Mouse (Mus musculus) T-helper 2 cell (primary cell): ENCODE measurements around the gene 1600014C23Rik.

Experiments used
- in situ Hi-C: fragments of 300-600 bp; cut with MboI, MseI; formaldehyde crosslinking; loops from one replicate; pipeline ENCODE4 v1.15.1; 2025; ENCODE audit warnings: high pct_unique_total_duplicates

Gene 1600014C23Rik

DNA sequence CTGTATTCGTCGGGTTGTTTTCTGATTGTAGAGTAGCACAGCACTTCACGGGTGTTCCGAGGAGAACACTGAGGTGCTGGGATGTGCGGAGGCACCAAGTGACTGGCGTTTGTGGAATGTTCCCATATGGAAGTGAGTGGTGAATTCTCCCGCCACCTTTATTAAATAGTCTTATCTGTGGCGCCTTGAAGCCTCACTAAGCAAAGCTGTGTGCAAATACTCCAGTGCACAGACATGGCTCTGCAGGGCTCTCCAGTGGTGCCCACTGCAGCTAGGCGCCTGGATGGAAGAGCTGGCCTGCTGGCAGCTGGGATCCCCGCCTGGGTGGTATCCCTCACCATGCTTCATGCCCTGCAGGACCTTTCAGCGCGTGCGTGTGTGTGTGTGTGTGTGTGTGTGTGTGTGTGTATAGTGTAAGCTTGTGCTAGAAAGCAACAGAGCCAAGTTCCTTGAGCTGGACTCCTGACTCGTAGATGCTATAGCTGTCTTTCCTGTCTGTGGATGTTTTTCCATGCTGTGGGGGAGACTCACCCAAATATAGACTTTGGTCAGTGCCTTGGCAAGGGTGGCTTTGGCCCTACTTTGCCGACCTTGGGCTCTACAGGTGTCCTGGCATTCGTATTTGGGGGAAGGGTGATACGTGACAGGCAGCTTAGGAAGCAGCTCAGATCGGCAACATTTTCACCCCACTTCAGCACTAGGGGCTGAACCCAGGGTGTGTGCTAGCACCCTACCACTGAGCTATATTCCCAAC lies 39.7 kb downstream of the 1600014C23Rik start:
- in situ Hi-C loops: no loop called here

DNA sequence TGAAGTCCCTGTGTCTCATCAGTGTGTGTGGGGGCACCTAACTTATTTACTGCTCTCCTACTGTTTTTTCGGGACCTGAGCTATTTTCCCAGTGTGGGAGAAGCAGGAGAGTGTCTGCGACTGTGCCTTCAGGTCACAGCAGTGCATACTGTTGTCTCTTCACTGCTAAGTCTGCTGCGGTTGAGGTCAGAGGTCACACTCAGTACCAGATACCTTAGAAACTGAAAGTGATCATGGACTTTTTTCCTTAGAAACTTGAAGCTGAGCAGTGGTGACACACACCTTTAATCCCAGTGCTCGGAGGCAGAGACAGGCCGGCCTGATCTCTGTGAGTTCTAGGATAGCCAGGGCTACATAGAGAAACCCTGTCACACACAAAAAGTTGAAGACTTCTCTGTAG lies 41.5 kb downstream of the 1600014C23Rik start:
- in situ Hi-C loops: no loop called here

DNA sequence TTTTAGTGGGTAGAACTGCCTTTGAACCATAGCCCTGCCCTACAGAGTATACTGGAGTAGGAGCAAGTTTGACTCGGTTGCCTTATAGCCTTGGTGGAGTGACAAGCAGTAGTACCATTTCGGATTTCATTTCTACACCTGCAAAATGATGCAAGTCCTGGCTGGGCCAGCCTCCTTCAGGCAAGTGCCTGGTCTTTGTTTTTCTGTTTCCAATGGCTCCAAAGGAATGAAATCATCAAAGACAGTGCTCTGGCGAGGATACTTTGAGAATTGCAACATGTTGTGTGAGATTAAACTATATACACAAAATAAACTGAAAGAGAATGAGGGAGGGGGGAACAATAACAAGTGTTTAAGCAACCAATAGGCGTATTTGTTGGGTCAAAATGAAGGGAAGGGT lies 43.6 kb downstream of the 1600014C23Rik start:
- in situ Hi-C loops: no loop called here

GRCm38 (mm10) chr17:45689120-45689519 lies 44.5 kb downstream of the 1600014C23Rik start:
- in situ Hi-C loops: loop anchor here (5.0 kb wide), 1 partner anchor 33 kb away; no protein-coding TSS in a partner anchor

DNA sequence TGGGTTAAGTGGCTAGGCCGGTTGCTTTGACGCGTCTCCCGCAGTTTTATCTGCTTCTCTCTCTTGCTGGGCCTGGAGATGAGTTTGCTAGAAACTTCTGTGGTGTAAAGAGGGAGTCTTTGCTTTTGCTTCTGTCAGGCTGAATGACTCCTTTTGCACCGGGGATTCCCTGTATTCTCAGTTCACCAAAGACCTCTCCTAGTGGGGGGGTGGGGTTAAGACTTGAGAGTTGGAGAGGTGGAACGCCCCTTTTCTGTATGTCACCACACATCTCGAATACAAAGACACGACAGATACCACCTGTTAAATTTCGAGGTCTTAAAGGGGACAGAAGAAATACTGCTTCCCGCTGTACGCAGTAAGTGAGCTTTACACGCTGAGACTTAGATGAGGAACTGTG lies 46.9 kb downstream of the 1600014C23Rik start, which contains the start of gene Tmem63b:
Gene Tmem63b (minus strand): TSS at position 190 of the 400 bp plus-strand sequence.
- in situ Hi-C loops: loop anchor here (5.0 kb wide), 1 partner anchor 36 kb away; no protein-coding TSS in a partner anchor

DNA sequence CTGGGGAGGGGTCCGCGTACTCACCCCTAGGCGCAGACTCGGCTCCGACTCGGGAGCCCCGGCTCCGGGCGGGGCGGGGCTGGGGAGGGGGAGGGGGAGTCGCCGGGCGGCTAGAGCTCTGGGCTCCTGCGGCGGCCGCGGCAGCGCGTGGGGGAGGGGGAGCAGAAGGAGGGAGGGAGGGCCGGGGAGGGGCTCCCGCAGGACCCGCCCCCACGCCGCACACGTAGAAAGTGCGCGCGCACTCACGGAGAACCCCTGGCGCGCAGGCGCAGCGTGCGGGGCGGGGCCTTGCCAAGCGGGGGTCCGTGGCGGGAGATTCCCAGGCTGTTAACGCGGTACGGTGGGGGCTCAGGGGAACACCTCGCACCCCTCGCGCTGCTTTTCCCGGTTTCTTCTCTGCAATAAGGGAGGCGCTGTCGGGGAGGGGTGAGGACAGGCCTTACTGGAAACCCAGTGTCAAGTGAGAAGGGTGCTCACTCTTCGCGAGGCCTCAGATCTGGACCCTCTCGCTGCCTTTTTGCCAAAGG lies 47.5 kb downstream of the 1600014C23Rik start, which contains the start of gene Mrpl14:
Gene Mrpl14 (plus strand): TSS at position 230 of the 527 bp plus-strand sequence.
- in situ Hi-C loops: loop anchor here (5.0 kb wide), 1 partner anchor 36 kb away; no protein-coding TSS in a partner anchor

DNA sequence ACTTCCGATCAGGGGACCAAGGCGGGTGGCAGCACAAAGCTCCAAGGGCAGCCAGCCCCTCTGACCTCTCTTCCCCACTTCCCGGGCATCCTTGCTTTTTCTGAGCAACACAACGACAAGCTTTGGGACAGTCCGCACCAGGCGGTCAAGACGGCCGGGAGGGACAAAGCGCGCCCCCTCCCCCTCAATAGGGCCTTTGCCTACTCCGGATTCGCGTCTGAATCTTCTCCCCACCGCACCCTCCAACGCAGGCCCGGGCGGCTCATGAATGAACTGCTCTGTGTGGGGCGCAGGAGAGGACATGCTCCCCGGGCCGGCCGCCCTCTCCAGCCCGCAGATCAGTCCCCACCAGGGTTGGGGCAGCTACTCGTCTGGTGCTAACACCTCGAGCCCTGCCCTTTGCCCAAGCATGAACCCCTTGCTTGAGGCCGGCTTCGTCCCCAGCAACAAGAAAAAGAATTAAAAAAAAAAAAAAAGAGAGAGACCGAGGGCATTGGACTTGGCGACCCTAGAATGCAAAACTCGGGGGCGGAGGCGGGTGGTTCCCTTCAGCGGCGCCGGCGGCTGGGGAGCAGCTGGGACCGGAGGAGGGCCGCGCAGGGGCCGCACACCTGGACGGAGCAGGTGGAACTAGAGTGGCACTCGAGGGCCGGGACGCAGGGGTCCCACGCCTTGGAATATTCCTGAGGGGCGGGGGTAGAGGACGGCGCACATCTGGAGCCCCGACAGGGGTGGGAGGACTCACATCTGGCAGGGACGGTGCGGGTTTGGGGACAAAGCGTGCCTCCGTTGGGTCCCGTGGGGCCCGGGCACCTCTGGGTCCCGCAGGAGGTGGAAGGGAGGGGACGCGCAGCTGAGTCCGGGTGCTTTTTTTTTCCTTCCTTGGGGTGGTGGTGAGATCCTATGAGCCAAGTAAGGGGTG lies 48.2 kb downstream of the 1600014C23Rik start:
- in situ Hi-C loops: loop anchor here (5.0 kb wide), 1 partner anchor 37 kb away; no protein-coding TSS in a partner anchor

DNA sequence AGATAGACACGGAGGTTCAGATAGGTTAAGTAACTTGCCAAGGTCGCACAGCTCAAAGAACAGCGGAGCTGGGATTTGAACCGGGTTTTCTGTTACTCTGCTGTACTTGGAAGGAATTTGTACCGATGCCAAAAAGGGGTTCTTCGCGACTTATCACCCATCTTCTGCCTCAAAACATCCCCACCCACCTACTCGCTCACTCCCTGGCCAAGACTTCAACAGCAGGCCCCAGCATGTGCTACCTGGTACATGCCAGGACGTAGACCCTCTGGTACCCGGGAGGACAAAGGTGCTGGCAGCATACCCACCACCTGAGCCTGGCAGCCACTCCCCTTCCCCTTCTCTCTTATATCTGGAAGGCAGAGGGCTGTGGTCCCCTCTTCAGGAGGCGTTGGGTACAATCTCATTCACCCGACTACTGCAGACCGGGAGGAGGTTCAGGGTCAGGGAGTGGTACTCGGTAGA lies 48.9 kb downstream of the 1600014C23Rik start:
- in situ Hi-C loops: loop anchor here (5.0 kb wide), 1 partner anchor 38 kb away; no protein-coding TSS in a partner anchor
